Mouse (Mus musculus) stomach, postnatal 0 days (tissue): Measurements from ENCODE around the gene Ttll9. TPM values are rescaled to one million over a fixed set of nuclear protein-coding genes. Genes with fewer than 3 reads are reported as not detected.

Source experiments
- ATAC-seq: fragments of 200-750 bp; cut with Nextera tagmentation; 2 replicates; pipeline ENCODE4 v1.8.0; 2017; ENCODE audit not compliant: low FRiP score, low TSS enrichment
- DNase-seq: peaks from one replicate; pipeline ENCODE4 v3.0.0-alpha.2; 2016; ENCODE audit warnings: low spot score
- H3K27ac ChIP-seq: fragments of 300-500 bp; sonication (generic); replicated peaks from 2 replicates; pipeline ENCODE4 v1.5.1; 2014; ENCODE audit warnings: mild to moderate bottlenecking, control low read depth
- H3K27me3 ChIP-seq: fragments of 300-500 bp; sonication (generic); 2 replicates; pipeline ENCODE4 v1.6.1; 2014; ENCODE audit warnings: low read length; ENCODE audit not compliant: control insufficient read depth, insufficient read depth
- H3K36me3 ChIP-seq: fragments of 300-500 bp; sonication (generic); 2 replicates; pipeline ENCODE4 v1.6.1; 2014; ENCODE audit warnings: low read length, mixed read lengths; ENCODE audit not compliant: control insufficient read depth, insufficient read depth
- H3K4me1 ChIP-seq: fragments of 300-500 bp; sonication (generic); replicated peaks from 2 replicates; pipeline ENCODE4 v1.6.1; 2014; ENCODE audit warnings: antibody characterized with exemption; ENCODE audit not compliant: control insufficient read depth, insufficient read depth
- H3K4me2 ChIP-seq: fragments of 300-500 bp; sonication (generic); replicated peaks from 2 replicates; pipeline ENCODE4 v1.6.1; 2014; ENCODE audit warnings: low read depth, mild to moderate bottlenecking, control low read depth, moderate library complexity
- H3K4me3 ChIP-seq: fragments of 300-500 bp; sonication (generic); 2 replicates; pipeline ENCODE4 v1.5.1; 2014; ENCODE audit warnings: low read depth, low read length, control low read depth
- H3K9ac ChIP-seq: fragments of 300-500 bp; sonication (generic); 2 replicates; pipeline ENCODE4 v1.6.1; 2014; ENCODE audit warnings: mild to moderate bottlenecking, low read length, control low read depth, mixed read lengths
- H3K9me3 ChIP-seq: fragments of 300-500 bp; sonication (generic); 2 replicates; pipeline ENCODE4 v1.6.1; 2016; ENCODE audit warnings: low read length; ENCODE audit not compliant: control insufficient read depth
- CTCF ChIP-seq: IDR thresholded peaks from 2 replicates; pipeline ENCODE4 v1.5.1; 2016; ENCODE audit warnings: antibody characterized with exemption, low read depth, mild to moderate bottlenecking, moderate library complexity
- EP300 ChIP-seq: optimal IDR thresholded peaks from 2 replicates; pipeline ENCODE3; 2016; ENCODE audit warnings: antibody characterized with exemption
- WGBS: fragments of 180-500 bp; shearing (Covaris S2); extraction: QIAGEN DNeasy Blood & Tissue Kit; methylation state at CpG from one replicate; pipeline ENCODE4 v1.1.7; 2014; 5-methylcytosine and 5-hydroxymethylcytosine counted together
- polyA plus RNA-seq: library from polyadenylated mRNA; unstranded; fragments of >200 nt; fragmentation: Nextera tagmentation; extraction: Ambion mirVana; gene quantifications from 2 replicates; pipeline ENCODE4 v1.2.1, GENCODE M21; 2015

Gene Ttll9
- polyA plus RNA-seq, 1 experiment from 2014 or later: not detected

- Histone ChIP-seq H3K9ac (0 out of 2 replicates have a peak within 1 kb of the TSS, but pooled peaks have one; percentile 4), H3K27me3 (no peaks in the 10 kb centered on the region), H3K9me3 (no peaks in the 10 kb centered on the region), H3K4me2 (no peak within 1 kb of the TSS; the same call in 1 of the 2 replicates), H3K36me3 (no peaks in the 10 kb centered on the region), H3K4me3 (peak within 1 kb of the TSS; percentile 10; the same call in 1 of the 2 replicates), H3K4me1 (no peaks in the 10 kb centered on the region), H3K27ac (peak within 1 kb of the TSS; percentile 49; the same call in 1 of the 2 replicates)
- ATAC-seq (no peak), DNase-seq (no peak)
- 18% methylated on average over 7 of the region's 9 CpGs for WGBS
- TF ChIP-seq EP300 (no peak), CTCF (no peak)
Observed at GRCm38 (mm10) chr2:152933048-152933447, 29.2 kb upstream of the Ttll9 start, which contains the start of gene Foxs1. Gene Foxs1, minus strand, starts transcription at chr2:152933208.

DNA sequence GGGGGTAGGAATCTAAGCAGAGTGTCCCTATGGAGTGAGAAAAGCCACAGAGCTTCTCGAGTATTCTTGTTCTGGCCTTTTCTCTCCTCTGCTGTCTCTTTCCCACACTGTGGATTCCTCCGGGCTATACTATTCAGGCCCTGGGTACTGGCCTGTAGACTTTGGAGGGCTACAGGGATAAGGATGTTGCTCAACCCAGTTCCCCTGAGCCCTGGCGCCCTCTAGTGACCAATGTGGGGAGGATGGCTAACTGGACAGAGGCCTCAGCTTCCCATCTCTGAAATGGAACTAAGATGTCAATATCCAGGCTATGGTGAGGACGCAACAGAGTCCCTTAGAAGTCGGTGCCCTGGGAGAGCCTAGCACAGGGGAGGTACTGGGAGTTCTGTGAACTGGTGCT lies 28.7 kb upstream of the Ttll9 start:
- DNase-seq (peak; percentile 47), ATAC-seq (no peak)
- H3K4me1 ChIP-seq: no peaks in the 10 kb centered on the region
- no peak overlapping the region for H3K4me3 ChIP-seq
- WGBS: 31% methylated on average over 5 of the region's 5 CpGs
- H3K9me3 ChIP-seq: no peaks in the 10 kb centered on the region
- no peak overlapping the region for H3K9ac ChIP-seq
- no peak overlapping the region for H3K27ac ChIP-seq
- TF ChIP-seq EP300 (no peak), CTCF (peak; percentile 78)
- no peaks in the 10 kb centered on the region for H3K36me3 ChIP-seq
- no peak overlapping the region for H3K4me2 ChIP-seq
- H3K27me3 ChIP-seq: no peaks in the 10 kb centered on the region

- H3K36me3 ChIP-seq: no peaks in the 10 kb centered on the region
- TF ChIP-seq EP300 (no peak), CTCF (peak; percentile 80)
- 11% methylated on average over 4 of the region's 4 CpGs for WGBS
- no peaks in the 10 kb centered on the region for H3K9me3 ChIP-seq
- H3K4me3 ChIP-seq: no peak overlapping the region
- H3K4me2 ChIP-seq: no peak overlapping the region
- H3K9ac ChIP-seq: no peak overlapping the region
- 0 out of 2 replicates have a peak, but pooled peaks have one; percentile 24 for ATAC-seq
- no peaks in the 10 kb centered on the region for H3K4me1 ChIP-seq
- no peak overlapping the region for H3K27ac ChIP-seq
- DNase-seq: peak; percentile 59
- peaks cover 20% of the 10 kb centered on the region; the same call in 1 of the 2 replicates for H3K27me3 ChIP-seq
Observed at GRCm38 (mm10) chr2:152939846-152940245, 22.4 kb upstream of the Ttll9 start.

- Histone ChIP-seq H3K4me3 (no peak overlapping the region), H3K4me1 (no peaks in the 10 kb centered on the region), H3K9ac (no peak overlapping the region), H3K27ac (no peak overlapping the region), H3K36me3 (no peaks in the 10 kb centered on the region), H3K9me3 (no peaks in the 10 kb centered on the region), H3K4me2 (no peak overlapping the region), H3K27me3 (peaks cover 20% of the 10 kb centered on the region; the same call in 1 of the 2 replicates)
- 73% methylated on average over 6 of the region's 6 CpGs for WGBS
- DNase-seq: no peak
- no peak for ATAC-seq
- no peak for TF ChIP-seq CTCF
- TF ChIP-seq EP300: no peak
Observed at GRCm38 (mm10) chr2:152941106-152941505, 21.2 kb upstream of the Ttll9 start.

GRCm38 (mm10) chr2:152941776-152942175 lies 20.5 kb upstream of the Ttll9 start:
- Histone ChIP-seq H3K36me3 (no peaks in the 10 kb centered on the region), H3K9me3 (no peaks in the 10 kb centered on the region), H3K27ac (no peak overlapping the region), H3K4me3 (no peak overlapping the region), H3K27me3 (peaks cover 20% of the 10 kb centered on the region; the same call in 1 of the 2 replicates), H3K4me2 (no peak overlapping the region), H3K9ac (no peak overlapping the region), H3K4me1 (no peaks in the 10 kb centered on the region)
- TF ChIP-seq EP300: no peak
- no peak for TF ChIP-seq CTCF
- no peak for DNase-seq
- ATAC-seq: no peak
- WGBS: 32% methylated on average over 7 of the region's 7 CpGs

DNA sequence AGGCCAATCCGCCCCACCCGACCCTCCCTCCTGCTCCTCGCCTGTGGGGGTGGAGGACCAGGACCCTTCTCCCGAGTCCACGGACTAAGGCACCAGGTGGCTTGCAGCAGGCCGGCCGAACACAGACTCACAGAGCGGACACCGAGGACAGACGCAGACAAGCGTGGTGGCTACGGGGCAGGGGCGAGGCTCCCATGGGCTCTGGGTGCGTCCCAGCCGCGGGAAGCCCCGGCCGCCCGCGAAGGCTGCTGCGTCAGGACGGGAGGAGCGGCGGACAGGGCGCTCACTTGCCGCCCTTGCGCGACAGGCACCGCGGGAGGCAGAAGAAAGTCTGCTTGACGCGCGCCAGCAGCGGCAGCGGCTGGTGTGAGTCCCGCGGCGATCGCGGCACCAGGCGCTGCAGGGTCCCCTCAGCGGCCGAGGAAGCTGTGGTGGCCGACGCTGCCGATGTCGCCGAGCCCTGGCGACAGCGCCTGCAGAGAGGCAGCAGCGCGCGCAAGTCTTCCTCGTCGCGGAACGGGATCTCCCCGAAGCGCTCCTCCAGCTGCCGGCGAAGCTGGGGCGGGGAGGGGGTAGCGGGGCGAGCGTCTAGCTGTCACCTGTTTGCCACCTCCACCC lies 19.3 kb upstream of the Ttll9 start:
- no peak overlapping the region for H3K9ac ChIP-seq
- no peak for DNase-seq
- 1% methylated on average over 56 of the region's 65 CpGs for WGBS

More for the DNA sequence above, 19.3 kb upstream of the Ttll9 start:
- TF ChIP-seq EP300 (no peak), CTCF (no peak)
- Histone ChIP-seq H3K27ac (no peak overlapping the region), H3K4me2 (peak overlapping the region; percentile 59), H3K4me3 (peak overlapping the region; percentile 27), H3K9me3 (no peaks in the 10 kb centered on the region), H3K36me3 (no peaks in the 10 kb centered on the region), H3K27me3 (peaks cover 20% of the 10 kb centered on the region; the same call in 1 of the 2 replicates), H3K4me1 (no peaks in the 10 kb centered on the region)
- ATAC-seq: no peak
